Mouse (Mus musculus): Measurements from ENCODE around the gene Ids. TPM values are rescaled to one million over a fixed set of nuclear protein-coding genes. Genes with fewer than 3 reads are reported as not detected.

Ids gene
- total RNA-seq, 2 experiments from 2014 or later = 267 to 314 TPM

Other genes starting within 250 kb of the Ids start
- 10 to 100 TPM; 15.9 to 17.3 TPM for gene 1110012L19Rik, start 20.8 kb upstream of the Ids start, total RNA-seq (2021)
- gene Tmem185a, start 112.1 kb upstream of the Ids start, total RNA-seq (2021) = 10 to 100 TPM; 38.7 to 39.4 TPM